Mouse (Mus musculus) bone marrow macrophage, adult 2 months (primary cell): Measurements from ENCODE around the gene Cpa1.

Experiments used
- CTCF ChIP-seq: IDR thresholded peaks from 2 replicates; pipeline ENCODE4 v1.5.1; 2012; ENCODE audit warnings: low read depth, mild to moderate bottlenecking, low read length, moderate library complexity
- POLR2A ChIP-seq: IDR thresholded peaks from 2 replicates; pipeline ENCODE4 v1.6.1; 2012; ENCODE audit warnings: mild to moderate bottlenecking, low read depth, low read length, borderline replicate concordance

- TF ChIP-seq POLR2A (no peak), CTCF (no peak)
These were observed 54.5 kb downstream of the Cpa1 start, which contains the start of gene Cep41 for GRCm38 (mm10) chr6:30693350-30693991.
